Mouse (Mus musculus) thymus, adult 2 months (tissue): ENCODE data around the gene Fbn1.

ENCODE experiments used
- CTCF ChIP-seq: fragments of 200-500 bp; IDR thresholded peaks from 2 replicates; pipeline ENCODE4 v1.5.1; 2012; ENCODE audit warnings: mild to moderate bottlenecking, control low read depth, low read length, moderate library complexity, borderline replicate concordance; ENCODE audit not compliant: control insufficient read depth, poor library complexity, insufficient read depth; ENCODE audit errors: extremely low read depth
- POLR2A ChIP-seq: fragments of 200-500 bp; IDR thresholded peaks from 2 replicates; pipeline ENCODE4 v1.6.1; 2012; ENCODE audit warnings: mild to moderate bottlenecking, low read length, control low read depth, moderate library complexity; ENCODE audit not compliant: control insufficient read depth, poor library complexity, insufficient read depth; ENCODE audit errors: extremely low read depth

- TF ChIP-seq CTCF (no peak), POLR2A (no peak)
Measured at GRCm38 (mm10) chr2:125412351-125412750, 95.4 kb downstream of the Fbn1 start.
